Mouse (Mus musculus): ENCODE measurements around the gene March2. TPM values are rescaled to one million over a fixed set of nuclear protein-coding genes. Genes with fewer than 3 reads are reported as not detected.
"Not testable (repeated sequence)": the region's sequence is repeated elsewhere in the genome, so short reads cannot be mapped to it uniquely, and the experiment has no call there.

Gene March2
- 10 to 100 TPM; 83.8 to 92.6 TPM for total RNA-seq (2021)
- long read RNA-seq, experiment 1, transcript March2-203 (5 exons, 1,398 nt) = major isoform, 93 of 139 reads
- long read RNA-seq, experiment 1, transcript March2-205 (5 exons, 1,418 nt) = minor isoform, 6 of 139 reads
- long read RNA-seq, experiment 1, partial matches to known transcripts = 3 of 139 reads
- long read RNA-seq, experiment 1, other reads (novel, unspliced or antisense) = 37 of 139 reads
- long read RNA-seq, experiment 2, transcript March2-205 (5 exons, 1,418 nt) = minor isoform, 10 of 204 reads
- long read RNA-seq, experiment 2, transcript March2-203 (5 exons, 1,398 nt) = major isoform, 134 of 204 reads
- long read RNA-seq, experiment 2, partial matches to known transcripts = 11 of 204 reads
- long read RNA-seq, experiment 2, other reads (novel, unspliced or antisense) = 47 of 204 reads

DNA sequence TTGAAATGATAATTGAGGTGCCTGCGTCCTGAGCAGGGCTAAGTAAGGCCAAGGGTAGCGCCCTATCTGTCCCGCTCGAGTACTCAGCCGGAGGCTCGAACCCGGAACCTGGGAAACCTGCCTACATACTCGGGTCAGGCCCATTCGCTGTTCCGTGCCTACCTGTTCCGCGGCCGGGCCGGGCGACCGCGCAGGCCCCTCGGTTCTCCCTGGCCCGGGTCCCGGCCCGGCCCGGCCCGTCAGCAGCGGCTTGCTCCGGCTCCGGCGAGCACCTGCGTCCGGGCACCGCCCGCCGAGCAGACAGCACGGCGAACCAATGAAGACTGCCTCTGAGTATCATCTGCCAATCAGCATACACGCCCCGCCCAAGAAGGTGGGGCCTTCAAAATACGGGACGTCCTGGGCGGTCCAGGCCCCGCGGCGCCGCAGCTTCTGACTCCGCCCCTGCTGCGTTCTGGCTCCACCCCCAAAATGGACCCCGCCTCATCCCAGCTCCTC is at the start of gene March2:
March2 (minus strand) TSS at position 287 of the 498 bp plus-strand sequence.
- intact Hi-C loops (cut with DNase I) = no loop called here
- peak; percentile 98 for DNase-seq

DNA sequence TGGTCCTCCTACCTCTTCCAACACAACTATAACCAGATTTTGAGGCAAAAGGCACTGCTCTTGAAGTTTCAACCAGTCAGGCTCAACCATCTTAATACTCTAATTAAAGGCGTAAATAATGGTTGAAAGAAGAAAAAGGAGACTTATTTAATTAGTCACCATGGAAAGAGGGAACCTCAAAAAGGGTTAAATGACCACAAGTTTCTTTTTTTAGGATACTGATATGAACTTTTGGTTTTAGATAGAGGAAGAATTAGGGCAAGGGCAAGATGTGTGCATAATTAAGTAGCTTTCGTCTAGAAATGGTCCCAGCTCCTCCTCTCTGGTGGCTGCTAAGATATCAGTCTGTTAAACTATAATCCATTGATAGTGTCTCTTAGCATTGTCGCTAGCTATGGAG is 47.9 kb upstream of the March2 start:
- intact Hi-C loops (cut with DNase I) = no loop called here

DNA sequence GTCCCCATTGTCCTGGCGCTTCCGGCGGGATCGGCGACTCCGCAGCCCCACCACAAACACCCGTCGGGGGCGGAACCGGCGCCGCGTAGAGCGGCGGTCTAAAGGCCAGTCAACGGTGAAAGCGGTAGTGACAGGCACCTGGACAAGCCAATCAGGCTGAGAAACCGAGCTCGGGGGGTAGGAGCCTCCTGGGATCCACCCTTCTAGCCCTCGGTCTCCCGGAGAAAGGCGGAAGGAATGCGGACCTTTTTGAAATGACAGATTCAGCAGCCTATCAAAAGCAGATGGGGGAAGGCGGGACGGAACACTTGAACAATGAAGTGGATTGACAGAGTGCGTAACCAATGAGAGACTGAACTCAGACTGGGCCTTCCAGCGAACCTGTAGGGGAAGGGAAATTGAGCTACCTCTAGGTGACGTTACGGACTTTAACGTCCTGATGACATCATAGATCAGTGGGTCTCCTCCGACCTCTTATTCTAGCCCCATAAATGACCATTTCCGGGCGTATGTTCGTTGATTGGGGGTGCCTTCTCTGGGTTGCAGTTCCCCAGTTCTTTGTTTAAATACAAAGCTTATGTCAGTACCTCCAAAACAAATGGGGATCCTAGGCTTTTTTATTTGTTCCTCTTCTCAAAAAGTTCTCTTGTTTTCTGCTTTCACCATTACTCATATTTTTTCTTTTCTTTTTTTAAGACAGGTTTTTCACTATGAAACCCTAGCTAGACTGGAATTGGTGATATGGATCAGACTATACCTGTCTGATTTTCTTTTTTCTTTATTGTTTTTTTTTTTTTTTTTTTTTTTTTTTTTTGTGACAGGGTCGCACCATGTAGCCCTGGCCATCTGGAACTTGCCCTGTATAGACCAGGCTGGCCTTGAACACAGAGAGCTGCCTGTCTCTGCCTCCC is 42.0 kb upstream of the March2 start, which contains the start of gene Rab11b:
Rab11b (minus strand) TSS at position 276 of the 911 bp plus-strand sequence.
- intact Hi-C loops (cut with DNase I) = loop anchor here (1.0 kb wide), 1 partner anchor 21 kb away; the partner anchor contains the start of gene Angptl4
- peak; percentile 99 to 100 for DNase-seq

More for the DNA sequence above, 47.9 kb upstream of the March2 start:
- DNase-seq = no peak

DNA sequence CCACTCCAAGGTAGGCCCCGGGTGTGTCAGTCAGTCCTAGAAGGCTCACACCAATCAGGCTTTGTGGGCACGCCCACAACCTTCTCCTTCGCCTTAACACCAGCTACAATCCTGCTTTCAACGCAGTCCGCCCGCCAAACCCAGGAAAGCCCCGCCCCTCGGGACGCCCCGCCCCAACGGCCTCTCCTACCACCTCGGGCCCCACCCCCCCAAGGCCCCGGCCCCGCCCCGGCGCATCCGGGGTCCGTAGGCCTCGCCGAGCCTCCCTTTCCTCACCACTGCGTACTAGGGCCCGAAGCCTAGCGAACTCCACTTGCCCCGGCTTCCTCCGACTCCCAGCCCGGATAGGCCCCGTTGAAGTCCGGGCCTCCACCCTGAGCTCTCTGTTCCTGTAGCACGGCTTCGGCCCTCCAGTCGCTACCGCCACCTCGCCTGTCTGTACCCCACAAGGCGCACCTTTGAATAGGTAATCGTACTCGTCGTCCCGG is 41.3 kb upstream of the March2 start:
- DNase-seq = peak; percentile 93 to 95
- intact Hi-C loops (cut with DNase I) = no loop called here

DNA sequence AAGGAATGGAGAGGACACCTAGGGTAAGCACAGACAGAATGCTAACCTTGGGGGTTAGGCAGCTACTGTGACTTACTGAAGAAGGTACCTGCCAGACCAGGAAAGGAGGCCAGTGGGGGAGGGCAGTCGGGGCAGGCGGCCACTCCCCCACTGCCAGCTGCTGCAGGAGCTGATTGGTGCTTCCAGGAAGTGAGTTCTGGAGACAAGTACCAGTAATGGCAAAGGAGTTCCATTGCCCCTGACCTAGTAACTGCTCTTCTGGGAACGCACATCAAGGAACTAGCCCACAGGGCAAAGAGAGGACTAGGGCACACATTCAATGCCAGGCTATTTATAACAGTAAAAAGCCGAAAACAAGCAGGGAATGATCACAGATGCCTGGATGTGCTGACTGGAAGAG is 38.8 kb upstream of the March2 start:
- intact Hi-C loops (cut with DNase I) = no loop called here
- peak in 1 of 2 experiments; percentile 50 for DNase-seq

DNA sequence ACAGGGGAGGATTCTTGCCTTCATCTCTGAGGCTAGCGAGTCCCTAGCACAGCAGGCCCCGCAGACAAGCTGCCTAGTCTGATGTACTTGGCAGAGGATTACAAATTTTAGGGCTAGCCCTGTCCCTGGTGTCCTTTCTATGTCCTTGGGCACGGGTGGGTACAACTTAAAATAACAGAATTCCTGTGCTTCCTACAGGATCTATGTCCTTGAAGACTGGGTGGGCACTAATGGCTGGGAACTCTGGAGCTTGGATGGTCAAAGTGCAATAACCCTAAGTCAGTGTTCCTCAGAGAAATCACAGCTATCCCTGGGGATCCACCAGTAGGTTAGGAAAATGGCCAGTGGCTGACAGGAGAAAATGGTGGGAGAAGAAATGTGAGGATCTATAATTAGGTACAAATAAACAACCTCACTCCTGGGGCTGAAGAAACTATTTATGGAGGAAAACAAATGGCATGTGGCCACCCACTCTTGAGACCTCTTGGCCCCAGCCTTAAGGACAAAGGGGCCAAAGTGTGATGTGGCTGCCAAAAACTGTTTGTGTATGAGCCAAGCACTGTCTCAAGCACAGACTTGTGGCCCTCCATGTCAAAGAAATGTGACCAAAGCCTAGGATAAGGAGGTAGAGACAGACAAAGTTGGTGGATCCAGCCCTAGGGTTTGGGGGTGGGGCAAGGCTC is 37.8 kb upstream of the March2 start:
- intact Hi-C loops (cut with DNase I) = no loop called here
- DNase-seq = no peak

DNA sequence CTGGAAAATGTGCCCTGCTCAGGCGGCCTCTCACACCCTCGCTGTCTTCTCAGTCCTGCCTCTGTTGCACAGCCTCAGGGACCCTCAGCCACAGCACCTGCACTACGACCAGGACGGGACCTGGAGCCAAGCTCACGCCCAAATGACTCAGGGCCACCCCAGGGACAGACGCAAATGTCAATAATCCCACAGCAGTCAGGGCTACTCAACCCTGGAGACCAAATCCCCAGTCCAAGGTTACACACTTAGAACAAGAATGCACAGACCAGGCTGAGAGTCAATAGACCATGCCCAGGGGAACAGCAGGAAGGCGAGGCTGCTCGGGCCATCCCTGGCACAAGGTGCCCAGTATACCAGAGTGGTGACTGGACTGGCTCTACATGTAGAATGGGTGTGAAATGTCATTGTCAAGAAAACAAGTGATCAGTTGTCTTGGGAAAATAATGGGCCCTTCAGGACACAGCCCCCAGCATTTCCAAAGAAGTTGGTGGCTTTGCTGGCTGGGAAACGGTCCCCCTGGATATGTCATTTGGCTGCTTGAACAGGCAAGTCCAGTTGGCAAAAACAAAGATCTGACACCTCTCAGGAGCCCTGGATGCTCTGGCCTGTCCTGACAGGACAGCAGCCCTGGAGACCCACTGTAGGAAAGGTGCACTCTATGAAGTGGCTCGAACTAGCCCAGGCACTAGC is 37.1 kb upstream of the March2 start:
- no peak for DNase-seq
- intact Hi-C loops (cut with DNase I) = no loop called here

DNA sequence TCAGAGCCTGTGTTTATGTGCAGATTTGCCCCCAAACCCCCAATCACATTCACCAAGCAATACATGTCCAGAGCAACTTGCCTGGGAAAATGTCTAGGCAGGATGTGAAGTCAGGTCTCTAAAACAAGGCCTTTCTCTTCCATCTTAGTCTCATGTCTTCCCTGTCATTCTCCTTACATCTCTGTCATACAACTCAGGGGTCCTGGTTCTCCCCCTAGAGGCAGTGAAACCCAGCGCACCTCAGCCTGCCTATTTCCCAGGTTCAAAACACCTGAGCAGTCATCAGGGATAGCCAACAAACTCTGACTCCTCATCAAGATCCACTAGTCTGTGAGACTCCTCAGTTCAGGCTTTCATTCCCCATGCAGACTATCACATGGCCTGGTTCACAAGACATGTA is 36.2 kb upstream of the March2 start:
- DNase-seq = no peak
- intact Hi-C loops (cut with DNase I) = loop anchor here (5.0 kb wide), 1 partner anchor 33 kb away; no protein-coding TSS in a partner anchor

DNA sequence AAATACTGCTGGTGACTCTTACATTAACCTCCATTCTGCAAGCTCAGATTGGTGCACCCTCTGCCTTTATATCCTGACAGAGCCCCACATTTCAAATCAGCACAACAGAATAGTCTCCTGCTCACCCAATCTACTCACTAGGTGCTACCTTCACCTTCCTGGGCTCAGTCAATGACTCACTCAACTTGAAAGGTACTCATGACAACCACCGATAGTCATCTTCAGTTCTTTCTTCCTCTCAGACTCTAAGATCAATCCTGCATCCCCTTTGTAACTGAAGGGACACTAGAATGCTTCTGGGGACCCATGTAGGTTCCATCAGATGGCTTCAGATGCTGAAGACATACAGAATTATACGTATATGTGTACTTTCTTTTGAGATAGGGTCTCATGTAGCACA is 33.8 kb upstream of the March2 start:
- intact Hi-C loops (cut with DNase I) = loop anchor here (5.0 kb wide), 1 partner anchor 35 kb away; no protein-coding TSS in a partner anchor
- no peak for DNase-seq

DNA sequence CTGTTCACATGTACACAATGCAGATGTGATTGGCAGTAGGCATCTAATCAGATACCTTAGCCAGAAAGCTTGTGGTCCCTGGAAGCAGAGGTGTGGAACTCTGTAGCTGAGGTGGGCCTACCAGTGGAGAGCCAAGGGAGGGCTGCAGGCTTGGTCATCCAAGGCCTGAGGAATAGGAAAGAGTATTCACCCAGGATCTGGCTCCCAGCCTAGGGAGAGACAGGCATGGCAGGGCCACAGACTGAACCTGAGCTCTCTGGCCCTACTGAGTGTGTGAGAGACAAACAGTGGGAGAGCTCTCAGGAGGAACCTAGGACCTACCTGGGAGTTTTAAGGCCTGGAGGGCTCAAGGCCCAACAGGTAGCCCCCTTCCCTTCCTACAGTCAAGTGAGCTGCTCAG is 32.7 kb upstream of the March2 start:
- intact Hi-C loops (cut with DNase I) = loop anchor here (5.0 kb wide), 1 partner anchor 36 kb away; no protein-coding TSS in a partner anchor
- no peak for DNase-seq

DNA sequence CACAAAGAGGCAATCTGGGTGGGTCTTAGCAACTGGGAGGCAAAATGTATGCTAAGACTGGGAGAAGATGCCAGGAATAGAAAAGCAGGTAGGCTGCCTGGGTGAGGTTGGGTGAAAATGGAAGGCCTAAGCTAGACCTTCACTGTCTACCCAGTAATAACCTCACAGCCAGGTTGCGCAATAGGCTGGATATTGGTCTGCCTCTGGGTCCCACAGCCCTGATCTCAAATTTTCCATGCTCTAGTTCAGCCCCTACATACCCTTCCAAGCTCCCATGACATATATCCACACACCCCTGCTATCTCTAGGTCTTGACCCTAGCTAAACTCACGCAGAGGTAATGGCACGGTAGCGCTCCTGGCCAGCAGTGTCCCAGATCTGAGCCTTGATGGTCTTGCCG is 31.0 kb upstream of the March2 start:
- intact Hi-C loops (cut with DNase I) = no loop called here

DNA sequence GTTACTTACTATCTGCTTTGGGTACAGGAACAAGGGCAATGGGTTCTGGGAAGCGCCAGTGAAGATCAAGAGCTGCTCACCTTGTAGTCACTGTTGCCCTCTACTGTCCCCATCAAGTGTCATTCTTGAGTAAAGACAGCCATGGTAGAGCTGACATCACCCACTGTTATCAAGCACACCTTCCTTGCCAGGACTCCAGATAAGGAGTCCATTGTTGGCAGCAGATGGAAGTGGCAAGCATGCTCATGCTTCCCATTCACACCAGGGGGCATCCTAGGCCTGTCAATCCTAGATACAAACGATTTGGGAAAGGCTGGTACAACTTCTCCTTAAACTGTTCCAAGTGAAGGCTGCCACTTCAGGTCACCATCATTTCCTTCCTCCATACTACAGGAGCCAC is 27.5 kb upstream of the March2 start:
- DNase-seq = no peak
- intact Hi-C loops (cut with DNase I) = loop anchor here (2.0 kb wide), 1 partner anchor 53 kb away; no protein-coding TSS in a partner anchor

More for the DNA sequence above, 31.0 kb upstream of the March2 start:
- DNase-seq = no peak

DNA sequence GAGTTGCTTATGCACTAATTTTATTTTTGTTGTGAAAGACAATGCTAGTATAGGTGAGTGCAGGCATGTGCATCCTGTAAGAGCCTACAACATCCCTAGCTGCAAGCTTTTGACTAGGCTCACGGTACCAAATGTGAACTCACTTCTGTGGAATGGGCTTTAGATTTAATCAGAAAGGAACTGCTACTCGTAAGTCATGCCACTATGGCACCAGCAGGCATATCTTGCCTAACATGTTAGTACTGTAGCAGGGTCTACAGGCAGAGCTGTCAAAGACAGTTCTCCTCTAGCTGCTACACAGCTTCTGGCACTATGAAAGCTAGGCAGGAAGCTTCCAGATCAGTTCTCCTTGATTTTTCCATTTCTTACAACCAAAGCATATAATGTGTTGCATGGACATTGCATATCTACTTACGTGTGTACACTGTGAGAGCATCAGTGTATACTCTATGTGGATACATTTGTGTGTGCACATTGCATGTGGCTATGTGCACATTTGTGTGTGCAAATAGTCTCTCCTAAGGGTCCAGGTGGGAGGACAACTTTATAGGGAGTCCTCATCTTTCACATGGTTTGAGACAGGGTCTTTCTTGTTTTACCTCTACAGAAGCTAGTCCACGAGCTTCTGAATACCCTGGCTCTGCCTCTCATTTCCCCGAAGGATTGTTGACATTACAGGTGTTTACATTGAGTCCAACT is 26.4 kb upstream of the March2 start:
- intact Hi-C loops (cut with DNase I) = no loop called here
- no peak for DNase-seq

DNA sequence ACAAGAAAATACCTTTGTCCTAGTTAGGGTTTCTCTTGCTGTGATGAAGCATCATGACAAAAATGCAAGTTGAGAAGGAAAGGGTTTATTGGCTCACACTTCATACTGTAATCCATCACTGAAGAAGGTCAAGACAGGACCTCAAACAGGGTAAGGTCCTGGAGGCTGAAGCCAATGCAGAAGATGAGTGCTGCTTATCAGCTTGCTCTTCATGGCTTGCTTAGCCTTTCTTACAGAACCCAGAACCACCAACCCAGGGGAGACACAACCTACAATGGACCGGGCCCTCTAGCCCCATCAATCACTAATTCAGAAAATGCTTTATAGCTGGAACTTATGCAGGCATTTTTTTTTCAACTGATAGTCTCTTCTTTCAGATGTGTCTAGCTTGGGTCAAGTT is 23.9 kb upstream of the March2 start:
- no peak for DNase-seq

DNA sequence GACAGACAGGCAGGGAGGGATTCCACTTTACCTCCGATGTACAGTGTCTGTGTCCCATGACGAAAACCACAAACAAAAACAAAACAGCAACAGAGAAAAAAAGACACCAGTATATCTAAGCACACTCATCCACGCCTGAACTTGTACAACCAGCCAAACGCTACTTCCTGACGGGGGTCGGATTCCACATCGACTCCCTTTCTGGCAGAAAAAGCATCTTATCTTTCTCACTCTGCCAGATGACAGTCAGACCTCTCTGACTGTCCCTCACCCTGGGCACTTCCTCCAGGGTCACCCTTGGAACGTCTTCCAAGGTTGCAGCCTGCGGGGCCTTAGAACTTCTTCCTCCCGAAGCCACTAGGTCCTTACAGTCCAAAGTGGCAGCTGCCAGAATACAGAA is 15.1 kb upstream of the March2 start:
- not testable (repeated sequence) for DNase-seq

More for the DNA sequence above, 23.9 kb upstream of the March2 start:
- intact Hi-C loops (cut with DNase I) = no loop called here

DNA sequence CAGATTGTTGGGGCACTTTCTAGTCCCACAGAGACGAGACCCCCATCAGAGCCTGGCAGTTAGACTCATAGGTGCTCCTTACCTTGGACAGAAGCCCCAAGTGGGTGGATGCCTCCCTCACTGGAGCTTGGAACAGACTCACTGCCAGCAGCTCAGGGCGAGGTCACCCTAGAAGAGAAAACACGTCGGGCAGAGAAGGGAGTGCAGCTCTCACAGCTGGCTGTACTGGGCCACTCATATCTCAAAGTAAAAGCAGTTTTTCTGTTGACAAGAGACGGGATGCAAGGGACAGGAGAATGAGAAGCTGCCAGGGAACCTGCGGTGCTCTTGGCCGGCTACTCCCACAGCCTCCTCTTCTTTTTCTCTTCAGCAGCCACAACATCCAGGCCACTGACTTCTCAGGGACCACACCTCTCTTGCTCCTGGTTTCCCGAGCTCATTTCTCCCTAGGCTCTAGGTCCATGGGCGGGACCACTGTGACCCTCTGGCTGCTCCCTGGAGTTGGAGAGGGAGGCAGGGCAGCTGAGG is 14.2 kb upstream of the March2 start:
- DNase-seq; intact Hi-C loops (cut with DNase I): not testable (repeated sequence)

More for the DNA sequence above, 15.1 kb upstream of the March2 start:
- intact Hi-C loops (cut with DNase I) = not testable (repeated sequence)

DNA sequence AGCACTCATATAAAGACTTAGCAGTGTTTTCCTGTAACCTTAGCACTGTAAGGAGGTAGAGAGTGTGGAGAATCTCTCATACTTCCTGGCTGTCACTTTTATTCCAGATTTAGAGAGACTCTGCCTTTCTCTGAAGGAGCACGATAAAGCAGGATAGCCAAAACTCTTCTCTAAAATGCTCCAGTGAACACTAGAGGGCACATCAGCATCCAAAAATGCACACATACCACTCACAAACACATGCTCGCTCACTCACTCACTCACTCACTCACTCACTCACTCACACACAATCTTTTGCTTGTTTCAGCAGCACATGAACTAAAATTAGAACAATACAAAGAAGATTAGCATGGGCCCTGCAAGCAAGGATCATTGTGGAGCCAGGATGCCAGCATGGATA is 10.7 kb upstream of the March2 start:
- intact Hi-C loops (cut with DNase I) = no loop called here
- DNase-seq = no peak

DNA sequence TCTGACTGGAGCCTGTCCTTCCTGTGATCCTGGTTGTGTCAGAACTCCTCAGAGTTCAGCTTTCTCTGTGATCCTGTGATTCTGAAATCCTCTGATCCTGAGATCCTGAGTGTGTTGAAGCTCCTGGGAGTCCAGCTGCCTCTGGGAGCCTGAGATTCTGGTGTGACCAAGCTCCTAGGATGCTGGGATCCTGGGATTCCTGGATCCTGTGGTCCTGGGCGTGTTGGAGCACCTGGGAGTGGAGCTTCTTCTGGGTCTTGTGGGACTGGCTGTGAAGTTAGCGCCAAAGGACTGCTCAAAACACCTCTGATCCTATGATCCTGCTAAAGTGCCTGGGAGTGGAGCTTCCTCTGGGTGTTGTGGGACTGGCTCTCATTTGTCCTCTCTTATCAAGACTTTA is 9.9 kb upstream of the March2 start:
- intact Hi-C loops (cut with DNase I) = no loop called here

More for the DNA sequence above, 9.9 kb upstream of the March2 start:
- no peak for DNase-seq

Data from gastrocnemius, postnatal 36 days (tissue).